Mouse (Mus musculus) liver, embryonic 16.5 days (tissue): ENCODE measurements around the gene Scaper. TPM values are rescaled to one million over a fixed set of nuclear protein-coding genes. Genes with fewer than 3 reads are reported as not detected.

Source experiments
- ATAC-seq: fragments of 200-750 bp; cut with Nextera tagmentation; 2 replicates; pipeline ENCODE4 v1.8.0; 2017; ENCODE audit warnings: low read depth, mild to moderate bottlenecking, moderate number of reproducible peaks, moderate library complexity
- H3K27ac ChIP-seq: fragments of 300-500 bp; sonication (generic); 2 replicates; pipeline ENCODE4 v1.5.1; 2014; ENCODE audit warnings: mild to moderate bottlenecking, low read length
- H3K27me3 ChIP-seq: fragments of 300-500 bp; sonication (generic); 2 replicates; pipeline ENCODE4 v1.6.1; 2014; ENCODE audit warnings: low read depth, low read length, mixed read lengths; ENCODE audit not compliant: control insufficient read depth, insufficient read depth
- H3K36me3 ChIP-seq: fragments of 300-500 bp; sonication (generic); 2 replicates; pipeline ENCODE4 v1.6.1; 2014; ENCODE audit warnings: mild to moderate bottlenecking; ENCODE audit not compliant: control insufficient read depth, insufficient read depth
- H3K4me1 ChIP-seq: fragments of 300-500 bp; sonication (generic); 2 replicates; pipeline ENCODE4 v1.6.1; 2014; ENCODE audit warnings: low read depth, low read length, mixed read lengths; ENCODE audit not compliant: control insufficient read depth
- H3K4me2 ChIP-seq: fragments of 300-500 bp; sonication (generic); 2 replicates; pipeline ENCODE4 v1.6.1; 2014; ENCODE audit warnings: low read depth, low read length, mixed read lengths
- H3K4me3 ChIP-seq: fragments of 300-500 bp; sonication (generic); 2 replicates; pipeline ENCODE4 v1.5.1; 2014; ENCODE audit warnings: low read depth, mild to moderate bottlenecking, low read length
- H3K9ac ChIP-seq: fragments of 300-500 bp; sonication (generic); 2 replicates; pipeline ENCODE4 v1.6.1; 2014; ENCODE audit warnings: low read depth, low read length
- H3K9me3 ChIP-seq: fragments of 300-500 bp; sonication (generic); replicated peaks from 2 replicates; pipeline ENCODE4 v1.6.1; 2016; ENCODE audit warnings: low read length; ENCODE audit not compliant: control insufficient read depth
- WGBS: fragments of 180-500 bp; shearing (Covaris S2); extraction: QIAGEN DNeasy Blood & Tissue Kit; methylation state at CpG from one replicate; pipeline ENCODE4 v1.1.7; 2014; ENCODE audit not compliant: insufficient replicate concordance; 5-methylcytosine and 5-hydroxymethylcytosine counted together
- polyA plus RNA-seq: library from polyadenylated mRNA; unstranded; fragments of >200 nt; fragmentation: Nextera tagmentation; extraction: Ambion mirVana; gene quantifications from 2 replicates; pipeline ENCODE4 v1.2.1, GENCODE M21; 2015

The Scaper gene
- polyA plus RNA-seq, 1 experiment from 2014 or later, result 1.8 TPM

- H3K36me3 ChIP-seq, result no peaks in the 10 kb centered on the region
- no peaks in the 10 kb centered on the region for H3K9me3 ChIP-seq
- H3K4me1 ChIP-seq, result no peaks in the 10 kb centered on the region
- H3K4me2 ChIP-seq, result no peak overlapping the region
- no peaks in the 10 kb centered on the region for H3K27me3 ChIP-seq
- 59% methylated on average over 2 of the region's 2 CpGs for WGBS
- no peak overlapping the region for H3K27ac ChIP-seq
- no peak overlapping the region for H3K4me3 ChIP-seq
- no peak overlapping the region for H3K9ac ChIP-seq
- ATAC-seq, result no peak
Measured at GRCm38 (mm10) chr9:55646444-55646843, 291.5 kb downstream of the Scaper start.

GRCm38 (mm10) chr9:55626990-55627389, 310.9 kb downstream of the Scaper start:
- Histone ChIP-seq H3K4me1 (no peaks in the 10 kb centered on the region), H3K36me3 (no peaks in the 10 kb centered on the region), H3K9me3 (no peaks in the 10 kb centered on the region), H3K9ac (no peak overlapping the region), H3K27me3 (no peaks in the 10 kb centered on the region), H3K4me3 (no peak overlapping the region), H3K4me2 (no peak overlapping the region), H3K27ac (no peak overlapping the region)
- ATAC-seq, result no peak
- WGBS, result 56% methylated on average over 5 of the region's 5 CpGs

- no peaks in the 10 kb centered on the region for H3K4me1 ChIP-seq
- no peaks in the 10 kb centered on the region for H3K27me3 ChIP-seq
- WGBS, result 52% methylated on average over 3 of the region's 3 CpGs
- ATAC-seq, result no peak
- no peak overlapping the region for H3K9ac ChIP-seq
- no peak overlapping the region for H3K4me3 ChIP-seq
- H3K9me3 ChIP-seq, result no peaks in the 10 kb centered on the region
- H3K4me2 ChIP-seq, result no peak overlapping the region
- no peak overlapping the region for H3K27ac ChIP-seq
- no peaks in the 10 kb centered on the region for H3K36me3 ChIP-seq
Measured at GRCm38 (mm10) chr9:55614711-55615110, 323.2 kb downstream of the Scaper start.

GRCm38 (mm10) chr9:55609751-55610150, 328.2 kb downstream of the Scaper start:
- Histone ChIP-seq H3K27me3 (no peaks in the 10 kb centered on the region), H3K9me3 (no peaks in the 10 kb centered on the region), H3K4me1 (no peaks in the 10 kb centered on the region), H3K9ac (no peak overlapping the region), H3K4me2 (no peak overlapping the region), H3K4me3 (no peak overlapping the region), H3K27ac (no peak overlapping the region), H3K36me3 (no peaks in the 10 kb centered on the region)
- WGBS, result 16% methylated on average over 4 of the region's 4 CpGs
- no peak for ATAC-seq

- no peak for ATAC-seq
Measured at GRCm38 (mm10) chr9:55608701-55609531, 329.0 kb downstream of the Scaper start.

GRCm38 (mm10) chr9:55598594-55598993, 339.3 kb downstream of the Scaper start:
- Histone ChIP-seq H3K4me1 (no peaks in the 10 kb centered on the region), H3K9me3 (no peaks in the 10 kb centered on the region), H3K27me3 (no peaks in the 10 kb centered on the region), H3K9ac (no peak overlapping the region), H3K36me3 (no peaks in the 10 kb centered on the region), H3K4me2 (no peak overlapping the region), H3K4me3 (no peak overlapping the region), H3K27ac (no peak overlapping the region)
- no peak for ATAC-seq

More at GRCm38 (mm10) chr9:55608701-55609531, 329.0 kb downstream of the Scaper start:
- Histone ChIP-seq H3K36me3 (no peaks in the 10 kb centered on the region), H3K27me3 (no peaks in the 10 kb centered on the region), H3K4me3 (no peak overlapping the region), H3K9ac (no peak overlapping the region), H3K27ac (no peak overlapping the region), H3K4me1 (no peaks in the 10 kb centered on the region), H3K9me3 (no peaks in the 10 kb centered on the region), H3K4me2 (no peak overlapping the region)
- WGBS, result 49% methylated on average over 7 of the region's 7 CpGs

GRCm38 (mm10) chr9:55586141-55586540, 351.8 kb downstream of the Scaper start:
- Histone ChIP-seq H3K4me1 (no peaks in the 10 kb centered on the region; the same call in 1 of the 2 replicates), H3K9ac (no peak overlapping the region), H3K36me3 (no peaks in the 10 kb centered on the region), H3K27ac (no peak overlapping the region), H3K27me3 (no peaks in the 10 kb centered on the region), H3K4me2 (no peak overlapping the region), H3K4me3 (no peak overlapping the region), H3K9me3 (no peaks in the 10 kb centered on the region)
- ATAC-seq, result no peak
- WGBS, result 79% methylated on average over 6 of the region's 6 CpGs

GRCm38 (mm10) chr9:55581414-55581813, 356.5 kb downstream of the Scaper start:
- no peak overlapping the region for H3K9ac ChIP-seq
- ATAC-seq, result no peak
- H3K4me3 ChIP-seq, result no peak overlapping the region
- no peaks in the 10 kb centered on the region for H3K36me3 ChIP-seq
- WGBS, result 45% methylated on average over 3 of the region's 3 CpGs
- no peak overlapping the region for H3K4me2 ChIP-seq
- no peaks in the 10 kb centered on the region for H3K27me3 ChIP-seq
- H3K4me1 ChIP-seq, result no peaks in the 10 kb centered on the region; the same call in 1 of the 2 replicates
- no peaks in the 10 kb centered on the region for H3K9me3 ChIP-seq
- H3K27ac ChIP-seq, result no peak overlapping the region

- no peak overlapping the region for H3K4me3 ChIP-seq
- no peaks in the 10 kb centered on the region for H3K4me1 ChIP-seq
- no peaks in the 10 kb centered on the region for H3K36me3 ChIP-seq
- 47% methylated on average over 1 of the region's 1 CpGs for WGBS
- no peak overlapping the region for H3K4me2 ChIP-seq
- H3K27me3 ChIP-seq, result no peaks in the 10 kb centered on the region
- ATAC-seq, result no peak
- no peak overlapping the region for H3K9ac ChIP-seq
- H3K9me3 ChIP-seq, result no peaks in the 10 kb centered on the region
- H3K27ac ChIP-seq, result no peak overlapping the region
Measured at GRCm38 (mm10) chr9:55576571-55576970, 361.3 kb downstream of the Scaper start.
